Mouse (Mus musculus) brain, embryonic 18.5 days (tissue): Measurements from ENCODE around the gene Catsperg2.
A peak's percentile ranks its signal among the peaks of the same experiment; 100 is the strongest.
"Not testable (repeated sequence)": the region's sequence is repeated elsewhere in the genome, so short reads cannot be mapped to it uniquely, and the experiment has no call there.

ENCODE experiments used
- DNase-seq: peaks from one replicate; pipeline ENCODE4 v3.0.0-alpha.2; 2012; ENCODE audit warnings: low read depth, low spot score

Catsperg2 gene

GRCm38 (mm10) chr7:29726860-29727259 lies at the start of gene Catsperg2:
Catsperg2 (minus strand) TSS chr7:29727032.
- DNase-seq: not testable (repeated sequence)

GRCm38 (mm10) chr7:29776568-29776967 lies 49.7 kb upstream of the Catsperg2 start:
- DNase-seq: no peak

DNA sequence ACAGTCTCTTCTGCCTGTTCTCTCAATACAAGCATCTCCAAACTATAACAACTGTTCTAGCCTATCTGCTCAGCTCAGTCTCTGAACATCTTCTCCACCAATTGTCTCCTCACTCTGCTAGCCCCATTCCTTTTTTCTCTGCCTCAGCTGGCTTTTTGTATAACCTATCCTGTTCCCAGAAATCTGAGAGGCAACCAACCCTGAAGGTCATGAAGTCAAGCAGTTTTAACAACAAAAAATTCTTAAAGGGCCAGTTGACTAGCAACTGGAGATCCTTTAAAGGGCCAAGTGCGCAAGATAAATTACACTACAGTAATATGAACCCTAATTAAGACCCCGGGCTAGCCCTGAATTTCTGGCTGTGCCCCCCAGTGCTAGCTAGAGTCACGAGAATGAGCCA lies 47.5 kb upstream of the Catsperg2 start:
- DNase-seq: no peak

DNA sequence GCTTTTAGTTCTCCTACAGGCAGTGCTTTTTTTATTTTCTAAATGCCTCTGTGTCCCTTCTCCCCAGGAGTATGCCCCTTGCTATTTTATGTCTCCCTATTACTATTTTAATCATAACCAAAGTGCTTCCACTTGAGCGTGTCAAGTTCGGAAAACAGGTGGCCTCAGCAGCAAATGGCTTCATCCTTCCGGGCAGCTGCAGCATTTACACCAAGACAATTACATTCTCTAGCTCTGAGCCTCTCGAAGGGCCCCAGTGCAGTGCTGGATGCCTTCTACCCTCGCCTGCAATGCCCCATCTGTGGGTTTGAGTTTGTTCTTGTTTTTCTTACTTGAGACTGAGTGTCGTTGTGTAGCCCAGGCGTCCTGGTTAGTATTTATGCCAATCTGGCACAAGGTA lies 46.7 kb upstream of the Catsperg2 start:
- DNase-seq: no peak

DNA sequence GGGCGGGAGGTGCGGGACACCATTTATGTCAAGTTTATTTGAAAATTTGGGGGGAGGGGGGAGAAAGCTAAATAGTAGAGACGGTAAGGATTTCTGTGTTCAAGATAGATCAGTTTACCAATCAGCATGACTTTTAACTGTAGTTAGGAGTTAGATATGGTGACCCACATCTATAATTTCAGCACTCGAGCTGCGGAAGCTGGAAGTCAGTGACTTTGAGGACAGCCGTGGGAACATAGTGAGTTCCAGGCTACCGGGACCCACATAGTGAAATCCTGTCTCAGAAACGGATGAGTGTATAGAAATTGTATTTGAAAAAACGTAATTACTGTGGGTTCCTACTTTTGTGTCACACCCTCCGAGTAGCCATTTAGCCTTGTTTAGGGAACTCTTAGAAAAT lies 42.1 kb upstream of the Catsperg2 start:
- DNase-seq: no peak

GRCm38 (mm10) chr7:29768090-29768900 lies 41.5 kb upstream of the Catsperg2 start, which contains the start of gene Zfp84:
Zfp84 (plus strand) TSS chr7:29768552.
- DNase-seq: peak; percentile 88

DNA sequence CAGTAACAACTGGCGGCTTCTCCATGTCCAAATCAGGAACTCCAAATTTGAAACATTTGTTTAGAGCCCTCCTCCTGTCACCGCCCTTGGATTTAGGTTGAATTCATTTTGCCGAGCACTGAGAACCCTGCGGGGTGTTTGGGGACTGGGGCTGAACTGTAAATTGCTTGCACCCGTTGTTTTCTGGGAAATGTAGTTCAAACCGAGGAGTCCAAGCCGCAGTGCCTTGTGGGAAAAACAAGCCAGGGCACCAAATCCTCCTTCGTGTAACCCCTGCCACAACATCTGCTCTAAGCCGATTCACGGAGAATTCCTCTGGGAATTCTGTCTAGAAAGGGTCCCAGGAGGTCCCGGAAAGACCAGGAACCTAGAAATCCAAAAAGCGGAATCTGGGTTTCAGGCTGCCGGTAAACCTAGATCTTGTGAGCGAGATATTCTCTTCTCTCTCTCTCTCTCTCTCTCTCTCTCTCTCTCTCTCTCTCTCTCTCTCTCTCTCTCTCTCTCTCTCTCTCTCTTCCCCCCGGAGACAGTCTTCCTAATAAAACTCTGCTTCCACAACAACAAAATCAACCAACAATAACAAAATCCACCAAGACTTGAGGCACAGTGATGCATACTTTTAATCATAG lies 40.3 kb upstream of the Catsperg2 start:
- peak; percentile 77 for DNase-seq

DNA sequence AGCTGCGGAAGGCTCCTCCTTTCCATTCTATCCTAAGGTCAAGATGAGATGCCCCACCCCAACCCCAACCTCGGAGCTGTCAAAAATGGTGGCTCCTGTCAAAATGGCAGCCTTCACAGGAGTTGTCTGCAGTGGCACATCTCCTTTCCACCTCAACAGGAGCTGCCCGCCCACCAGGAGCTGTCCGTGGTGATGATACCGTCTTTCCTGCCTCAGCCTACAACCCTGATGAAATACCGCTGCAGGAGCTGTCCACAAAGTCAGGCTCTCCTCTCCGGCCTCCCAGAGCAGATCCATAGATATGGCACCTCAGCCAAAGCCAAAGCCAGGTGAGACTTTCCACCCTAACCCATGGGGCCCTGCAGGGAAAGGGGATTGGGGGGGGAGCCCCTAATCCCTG lies 37.9 kb upstream of the Catsperg2 start:
- DNase-seq: no peak

- DNase-seq: no peak
Measured at GRCm38 (mm10) chr7:29760476-29760875, 33.6 kb upstream of the Catsperg2 start.

DNA sequence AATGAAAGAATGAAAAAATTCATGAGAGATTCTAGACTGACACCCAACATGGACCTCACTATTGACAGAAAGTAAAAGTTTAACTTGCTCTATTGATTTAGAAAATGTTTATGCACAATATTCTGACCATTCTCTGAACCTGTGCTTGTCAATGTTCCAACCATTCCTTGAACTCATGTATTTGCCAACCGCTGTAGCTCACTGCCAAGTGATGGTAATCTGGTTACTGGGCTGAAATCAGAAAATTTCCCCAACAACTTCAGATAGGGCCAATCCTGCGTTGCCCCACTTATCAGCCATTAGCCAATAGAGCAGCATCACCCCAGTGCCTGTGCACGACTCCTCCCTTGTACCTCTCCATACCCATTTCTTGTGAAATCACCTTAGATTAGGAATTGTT lies 15.4 kb upstream of the Catsperg2 start:
- no peak for DNase-seq

DNA sequence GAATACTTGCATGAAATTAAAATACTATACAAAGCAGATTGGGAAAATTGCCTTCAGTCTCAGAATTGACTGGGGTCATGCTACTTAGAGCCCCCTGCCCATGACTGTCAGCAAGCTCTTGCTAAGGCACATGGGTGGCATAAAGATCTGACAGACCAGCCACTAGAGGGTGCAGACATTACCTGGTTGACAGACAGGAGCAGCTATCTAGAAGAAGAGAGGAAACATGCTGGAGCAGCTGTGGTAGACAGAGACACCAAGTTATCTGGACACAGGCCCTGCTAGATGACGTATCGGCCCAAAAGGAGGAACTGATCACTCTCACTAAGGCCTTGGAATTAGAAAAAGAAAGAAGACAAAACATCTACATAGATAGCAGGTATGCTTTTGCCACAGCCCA lies 1.2 kb upstream of the Catsperg2 start:
- DNase-seq: no peak

- DNase-seq: not testable (repeated sequence)
Measured at GRCm38 (mm10) chr7:29725461-29726142, 1.2 kb downstream of the Catsperg2 start.

- DNase-seq: not testable (repeated sequence)
Measured at GRCm38 (mm10) chr7:29708891-29709290, 17.9 kb downstream of the Catsperg2 start.

DNA sequence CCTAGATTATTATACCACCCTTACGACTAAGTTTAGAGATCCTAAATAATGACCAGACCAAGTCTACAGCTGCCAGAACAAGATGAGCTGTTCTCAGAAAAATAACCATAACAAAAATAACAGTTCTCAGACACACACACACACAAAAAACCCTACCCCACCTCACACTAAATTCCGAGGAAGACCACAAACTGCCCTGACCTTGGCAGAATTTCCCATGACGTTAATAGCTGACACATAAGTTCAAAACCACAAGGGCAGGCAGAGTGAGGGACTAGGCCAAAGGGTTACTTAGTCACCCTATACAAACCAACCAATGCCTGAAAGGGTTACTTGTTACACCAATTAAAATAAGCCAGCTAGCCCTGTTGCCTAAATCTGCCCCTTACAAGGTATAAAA lies 31.6 kb downstream of the Catsperg2 start:
- not testable (repeated sequence) for DNase-seq

DNA sequence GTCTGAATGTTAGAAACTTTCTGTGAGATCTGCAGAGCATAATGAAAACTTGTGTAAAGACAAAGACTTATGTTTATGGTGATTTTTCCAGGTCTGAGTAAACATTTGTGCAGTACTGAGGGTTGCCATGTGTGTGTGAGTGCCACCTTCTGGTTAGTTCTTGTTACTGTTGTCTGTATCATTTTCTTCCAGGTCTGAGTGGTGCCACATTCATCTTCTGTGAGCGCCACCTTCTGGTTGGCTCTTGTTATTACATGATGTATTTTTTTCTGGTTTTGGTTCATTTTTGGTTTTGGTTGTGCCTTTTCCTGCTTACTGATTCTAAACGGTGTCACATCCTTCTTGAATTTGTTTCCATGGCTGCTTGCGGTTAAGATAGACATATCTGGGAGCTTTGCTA lies 45.0 kb downstream of the Catsperg2 start:
- DNase-seq: no peak
